Mouse (Mus musculus): Measurements from ENCODE around the gene Ywhab.

DNA sequence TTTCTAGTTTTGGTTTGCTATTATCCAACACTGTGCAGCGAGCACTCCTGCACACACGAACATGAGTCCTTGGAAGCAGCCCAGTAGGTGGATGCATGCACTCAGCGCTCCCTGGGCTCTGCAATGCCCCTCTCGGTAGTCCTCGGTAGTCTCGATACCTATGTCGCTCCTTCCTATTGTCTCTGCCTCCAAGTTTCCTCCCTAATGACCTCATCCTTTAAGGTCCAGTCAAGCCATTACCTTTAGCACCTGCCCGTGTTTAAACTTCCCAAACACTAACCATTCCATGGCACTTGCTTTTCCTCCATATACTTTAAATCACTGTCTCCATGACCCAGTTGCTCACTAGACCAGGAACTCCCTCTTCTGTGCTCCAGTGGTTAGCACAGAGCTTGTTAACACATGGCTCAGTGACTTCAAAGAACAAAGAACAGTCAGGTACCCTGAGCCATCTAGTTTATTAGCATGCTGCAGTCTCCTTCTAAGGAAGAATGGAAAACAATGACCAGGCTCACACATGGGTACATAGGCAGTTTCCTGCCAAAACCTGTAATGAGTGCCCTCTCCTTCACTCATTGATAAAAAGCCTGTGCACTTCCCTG is 65.0 kb downstream of the Ywhab start:
- TF ChIP-seq GATA1 (IDR thresholded peaks at IDR 0.05; ENCODE audit: borderline replicate concordance, low read length) (no peak), FLI1 (IDR thresholded peaks at IDR 0.05; ENCODE audit: low read length) (no peak)
